9 mouse cellular contexts compared by ENCODE assay signal in the genomic region with DNA sequence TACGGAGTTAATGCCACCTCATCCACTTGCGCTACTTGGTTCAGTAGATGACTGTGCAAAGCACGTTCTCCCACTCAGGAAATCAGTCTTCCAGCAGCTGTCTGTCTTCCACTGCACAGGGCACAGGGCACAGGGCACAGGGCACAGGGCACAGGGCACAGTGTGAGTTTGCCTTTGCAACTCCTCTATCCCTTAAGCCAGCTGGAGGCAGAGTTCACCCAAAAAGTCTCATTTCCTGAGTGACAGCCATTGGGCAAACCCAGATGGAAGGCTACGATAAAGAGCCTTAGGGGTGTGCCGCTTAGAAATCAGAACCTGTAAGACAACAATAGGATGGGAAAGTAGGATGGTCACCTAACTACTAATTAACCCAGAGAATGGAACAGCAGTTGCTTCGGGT.
DNase-seq lines count a peak whose midpoint lies in the region; ATAC-seq and TF ChIP-seq lines count a peak whose summit lies in the region.
"Had no signal": no experiment of that assay in that cellular context is flagged by ENCODE, and none has a peak within 500 bp of the region (broad histone marks: within the 10 kb centered on the region; RNA-seq: fewer than 3 reads in every experiment).

No protein-coding gene starts in this region.

- H3K27ac ChIP-seq in heart, embryonic 10.5 days, result peak overlapping the region; percentile 23; the same call in 1 of the 2 replicates
- no peak overlapping the region for H3K27ac ChIP-seq in midbrain, embryonic 13.5 days
- no peak overlapping the region for H3K27ac ChIP-seq in midbrain, embryonic 14.5 days (replicated peaks; ENCODE audit: low read depth, low read length)
- no peak overlapping the region for H3K27ac ChIP-seq in intestine, embryonic 14.5 days (ENCODE audit: low read depth)
- H3K27ac ChIP-seq in stomach, embryonic 16.5 days (ENCODE audit: low read length), result no peak overlapping the region
- H3K27ac ChIP-seq in gastrocnemius, adult 2 months, result no peak overlapping the region
- H3K27ac ChIP-seq: liver, embryonic 14.5 days had no signal

- no peaks in the 10 kb centered on the region for H3K36me3 ChIP-seq in heart, embryonic 10.5 days
- no peaks in the 10 kb centered on the region for H3K36me3 ChIP-seq in midbrain, embryonic 13.5 days
- H3K36me3 ChIP-seq in midbrain, embryonic 14.5 days (ENCODE audit: control insufficient read depth, insufficient read depth, low read length), result no peaks in the 10 kb centered on the region
- H3K36me3 ChIP-seq in intestine, embryonic 14.5 days (ENCODE audit: control insufficient read depth, insufficient read depth, low read length), result no peaks in the 10 kb centered on the region
- H3K36me3 ChIP-seq in stomach, embryonic 16.5 days (ENCODE audit: control insufficient read depth, insufficient read depth, low read length), result no peaks in the 10 kb centered on the region

- H3K9me3 ChIP-seq in heart, embryonic 10.5 days, result no peaks in the 10 kb centered on the region
- H3K9me3 ChIP-seq in midbrain, embryonic 13.5 days, result no peaks in the 10 kb centered on the region
- H3K9me3 ChIP-seq in midbrain, embryonic 14.5 days (ENCODE audit: control insufficient read depth, low read length), result no peaks in the 10 kb centered on the region
- H3K9me3 ChIP-seq in intestine, embryonic 14.5 days (ENCODE audit: control insufficient read depth, low read length), result no peaks in the 10 kb centered on the region
- H3K9me3 ChIP-seq in stomach, embryonic 16.5 days (replicated peaks; ENCODE audit: control insufficient read depth, low read length), result no peaks in the 10 kb centered on the region

- no peaks in the 10 kb centered on the region for H3K27me3 ChIP-seq in heart, embryonic 10.5 days (ENCODE audit: insufficient read depth, poor library complexity, severe bottlenecking)
- H3K27me3 ChIP-seq in midbrain, embryonic 13.5 days, result no peaks in the 10 kb centered on the region
- no peaks in the 10 kb centered on the region for H3K27me3 ChIP-seq in midbrain, embryonic 14.5 days (ENCODE audit: control insufficient read depth, insufficient read depth, low read length)
- no peaks in the 10 kb centered on the region for H3K27me3 ChIP-seq in intestine, embryonic 14.5 days (replicated peaks; ENCODE audit: control insufficient read depth, insufficient read depth, low read length)
- no peaks in the 10 kb centered on the region for H3K27me3 ChIP-seq in stomach, embryonic 16.5 days (ENCODE audit: control insufficient read depth, insufficient read depth, low read length)

- 0 out of 2 replicates have a peak, but pooled peaks cover 10% of the 10 kb centered on the region for H3K4me1 ChIP-seq in heart, embryonic 10.5 days
- no peaks in the 10 kb centered on the region for H3K4me1 ChIP-seq in midbrain, embryonic 13.5 days (replicated peaks)
- H3K4me1 ChIP-seq in midbrain, embryonic 14.5 days (ENCODE audit: control insufficient read depth, insufficient read depth, low read length), result no peaks in the 10 kb centered on the region
- 0 out of 2 replicates have a peak, but pooled peaks cover 4% of the 10 kb centered on the region for H3K4me1 ChIP-seq in intestine, embryonic 14.5 days (replicated peaks; ENCODE audit: control insufficient read depth, insufficient read depth, low read length)
- no peaks in the 10 kb centered on the region; the same call in 1 of the 2 replicates for H3K4me1 ChIP-seq in stomach, embryonic 16.5 days (ENCODE audit: control insufficient read depth, insufficient read depth, low read length)

- H3K4me3 ChIP-seq in heart, embryonic 10.5 days, result no peak overlapping the region
- H3K4me3 ChIP-seq in midbrain, embryonic 13.5 days (replicated peaks), result no peak overlapping the region
- no peak overlapping the region for H3K4me3 ChIP-seq in midbrain, embryonic 14.5 days (replicated peaks; ENCODE audit: low read depth, low read length)
- no peak overlapping the region for H3K4me3 ChIP-seq in intestine, embryonic 14.5 days (ENCODE audit: low read depth, low read length)
- no peak overlapping the region for H3K4me3 ChIP-seq in stomach, embryonic 16.5 days (replicated peaks; ENCODE audit: low read length)
- no peak overlapping the region for H3K4me3 ChIP-seq in gastrocnemius, adult 2 months

- DNase-seq in heart, embryonic 10.5 days (ENCODE audit: low spot score), result no peak
- no peak for DNase-seq in heart, postnatal 10 days
- no peak for DNase-seq in midbrain, embryonic 14.5 days
- DNase-seq in intestine, embryonic 14.5 days (ENCODE audit: low spot score), result no peak
- no peak for DNase-seq in embryo, embryonic 10 days (ENCODE audit: low spot score)
- DNase-seq in gastrocnemius, adult 2 months, result no peak

- H3K9ac ChIP-seq in midbrain, embryonic 13.5 days (replicated peaks), result no peak overlapping the region
- H3K9ac ChIP-seq in midbrain, embryonic 14.5 days (replicated peaks; ENCODE audit: low read length), result no peak overlapping the region
- H3K9ac ChIP-seq in intestine, embryonic 14.5 days (ENCODE audit: low read length), result no peak overlapping the region
- H3K9ac ChIP-seq in stomach, embryonic 16.5 days (ENCODE audit: low read length), result no peak overlapping the region
- H3K9ac ChIP-seq: liver, embryonic 14.5 days had no signal

- H3K4me2 ChIP-seq in midbrain, embryonic 13.5 days (replicated peaks), result no peak overlapping the region
- H3K4me2 ChIP-seq in midbrain, embryonic 14.5 days (ENCODE audit: low read length), result no peak overlapping the region
- H3K4me2 ChIP-seq in intestine, embryonic 14.5 days (ENCODE audit: low read length), result no peak overlapping the region
- no peak overlapping the region for H3K4me2 ChIP-seq in stomach, embryonic 16.5 days (ENCODE audit: low read depth, low read length)

- intact Hi-C loops in heart, postnatal 10 days (cut with DNase I), result loop anchor here (1.0 to 5.0 kb wide), 4 partner anchors 45 to 385 kb away; a partner anchor contains a TSS
- intact Hi-C loops in gastrocnemius, adult 2 months (cut with DNase I), result loop anchor here (1.0 to 5.0 kb wide), 2 partner anchors 312 to 383 kb away; no protein-coding TSS in a partner anchor

- peak; percentile 14; the same call in 1 of the 2 replicates for ATAC-seq in midbrain, embryonic 13.5 days
- ATAC-seq in midbrain, embryonic 14.5 days (ENCODE audit: low FRiP score, low TSS enrichment), result no peak
- peak; percentile 50; the same call in 1 of the 2 replicates for ATAC-seq in intestine, embryonic 14.5 days (replicated peaks; ENCODE audit: low FRiP score, low TSS enrichment, low read depth)
- peak; percentile 25; the same call in 1 of the 2 replicates for ATAC-seq in stomach, embryonic 16.5 days (ENCODE audit: insufficient read depth, low FRiP score)

- WGBS in heart, embryonic 10.5 days, result 73% methylated on average over 6 of the region's 6 CpGs
- WGBS in midbrain, embryonic 13.5 days, result 71% methylated on average over 6 of the region's 6 CpGs
- WGBS in midbrain, embryonic 14.5 days, result 69% methylated on average over 6 of the region's 6 CpGs
- 58% methylated on average over 6 of the region's 6 CpGs for WGBS in intestine, embryonic 14.5 days
- WGBS in stomach, embryonic 16.5 days, result 60% methylated on average over 6 of the region's 6 CpGs

- no peak for TF ChIP-seq CTCF in gastrocnemius, adult 2 months (IDR thresholded peaks at IDR 0.05)
